Mouse (Mus musculus) liver, embryonic 12.5 days (tissue): ENCODE measurements around the gene Nlrp9c. TPM values are rescaled to one million over a fixed set of nuclear protein-coding genes. Genes with fewer than 3 reads are reported as not detected.
"Not testable (repeated sequence)": the region's sequence is repeated elsewhere in the genome, so short reads cannot be mapped to it uniquely, and the experiment has no call there.

ENCODE experiments used
- ATAC-seq: fragments of 200-750 bp; cut with Nextera tagmentation; 2 replicates; pipeline ENCODE4 v1.8.0; 2017; ENCODE audit warnings: moderate number of reproducible peaks, mild to moderate bottlenecking, moderate library complexity
- H3K27ac ChIP-seq: fragments of 300-500 bp; sonication (generic); 2 replicates; pipeline ENCODE4 v1.5.1; 2016; ENCODE audit warnings: mild to moderate bottlenecking
- H3K27me3 ChIP-seq: fragments of 300-500 bp; sonication (generic); replicated peaks from 2 replicates; pipeline ENCODE4 v1.6.1; 2016; ENCODE audit warnings: mild to moderate bottlenecking, moderate library complexity
- H3K36me3 ChIP-seq: fragments of 300-500 bp; sonication (generic); 2 replicates; pipeline ENCODE4 v1.6.1; 2016; ENCODE audit warnings: mild to moderate bottlenecking, moderate library complexity
- H3K4me1 ChIP-seq: fragments of 300-500 bp; sonication (generic); 2 replicates; pipeline ENCODE4 v1.6.1; 2016
- H3K4me2 ChIP-seq: fragments of 300-500 bp; sonication (generic); 2 replicates; pipeline ENCODE4 v1.6.1; 2016; ENCODE audit warnings: mild to moderate bottlenecking, moderate library complexity
- H3K4me3 ChIP-seq: fragments of 300-500 bp; sonication (generic); 2 replicates; pipeline ENCODE4 v1.5.1; 2016; ENCODE audit warnings: mild to moderate bottlenecking, moderate library complexity
- H3K9ac ChIP-seq: fragments of 300-500 bp; sonication (generic); 2 replicates; pipeline ENCODE4 v1.6.1; 2016; ENCODE audit warnings: mild to moderate bottlenecking, moderate library complexity
- H3K9me3 ChIP-seq: fragments of 300-500 bp; sonication (generic); replicated peaks from 2 replicates; pipeline ENCODE4 v1.6.1; 2016; ENCODE audit warnings: mild to moderate bottlenecking, moderate library complexity
- WGBS: fragments of 180-500 bp; shearing (Covaris S2); methylation state at CpG from one replicate; pipeline ENCODE4 v1.1.7; 2016; ENCODE audit not compliant: insufficient replicate concordance; 5-methylcytosine and 5-hydroxymethylcytosine counted together
- polyA plus RNA-seq: library from polyadenylated mRNA; unstranded; fragments of >200 nt; fragmentation: Nextera tagmentation; extraction: Ambion mirVana; gene quantifications from 2 replicates; pipeline ENCODE4 v1.2.1, GENCODE M21; 2016

Gene Nlrp9c
- not detected in 2 replicates for polyA plus RNA-seq

GRCm38 (mm10) chr7:26403600-26403999 lies at the start of gene Nlrp9c:
TSS of gene Nlrp9c (minus strand) at chr7:26403700.
- H3K9me3 ChIP-seq, H3K27me3 ChIP-seq, ATAC-seq: not testable (repeated sequence)

GRCm38 (mm10) chr7:26434813-26435212 lies 31.3 kb upstream of the Nlrp9c start, which contains the start of gene Nlrp4a:
TSS of gene Nlrp4a (plus strand) at chr7:26435113.
- WGBS, result 61% methylated on average over 5 of the region's 5 CpGs
- no peaks in the 10 kb centered on the region for H3K36me3 ChIP-seq
- no peaks in the 10 kb centered on the region for H3K9me3 ChIP-seq
- H3K4me3 ChIP-seq, result no peak within 1 kb of the TSS
- H3K4me1 ChIP-seq, result no peaks in the 10 kb centered on the region
- H3K27ac ChIP-seq, result no peak within 1 kb of the TSS
- no peaks in the 10 kb centered on the region for H3K27me3 ChIP-seq
- no peak for ATAC-seq
- no peak within 1 kb of the TSS for H3K9ac ChIP-seq
- no peak within 1 kb of the TSS for H3K4me2 ChIP-seq

More at GRCm38 (mm10) chr7:26403600-26403999, at the start of gene Nlrp9c:
- not testable (repeated sequence) for H3K4me3 ChIP-seq, H3K27ac ChIP-seq, H3K9ac ChIP-seq, H3K4me2 ChIP-seq, H3K4me1 ChIP-seq, H3K36me3 ChIP-seq
- 38% methylated on average over 2 of the region's 2 CpGs for WGBS

GRCm38 (mm10) chr7:26391811-26392210 lies 11.7 kb downstream of the Nlrp9c start:
- H3K4me3 ChIP-seq, H3K9me3 ChIP-seq, H3K4me1 ChIP-seq, ATAC-seq, H3K27ac ChIP-seq, H3K27me3 ChIP-seq, H3K36me3 ChIP-seq, H3K9ac ChIP-seq, H3K4me2 ChIP-seq: not testable (repeated sequence)
- 74% methylated on average over 6 of the region's 6 CpGs for WGBS

GRCm38 (mm10) chr7:26391137-26391536 lies 12.4 kb downstream of the Nlrp9c start:
- not testable (repeated sequence) for H3K9ac ChIP-seq, H3K27me3 ChIP-seq, H3K9me3 ChIP-seq, H3K4me1 ChIP-seq, H3K4me2 ChIP-seq, H3K27ac ChIP-seq, H3K36me3 ChIP-seq, H3K4me3 ChIP-seq, ATAC-seq
- WGBS, result 43% methylated on average over 2 of the region's 2 CpGs

- H3K4me1 ChIP-seq, H3K36me3 ChIP-seq, H3K27ac ChIP-seq, H3K9me3 ChIP-seq, H3K9ac ChIP-seq, H3K4me3 ChIP-seq, H3K4me2 ChIP-seq, ATAC-seq, H3K27me3 ChIP-seq: not testable (repeated sequence)
- 63% methylated on average over 5 of the region's 5 CpGs for WGBS
These were observed 16.8 kb downstream of the Nlrp9c start for GRCm38 (mm10) chr7:26386691-26387090.

GRCm38 (mm10) chr7:26380807-26381206 lies 22.7 kb downstream of the Nlrp9c start:
- Histone ChIP-seq H3K36me3 (no peaks in the 10 kb centered on the region), H3K9ac (no peak overlapping the region), H3K27me3 (no peaks in the 10 kb centered on the region), H3K4me2 (no peak overlapping the region), H3K27ac (no peak overlapping the region), H3K9me3 (no peaks in the 10 kb centered on the region), H3K4me3 (no peak overlapping the region), H3K4me1 (no peaks in the 10 kb centered on the region)
- ATAC-seq, result no peak
- 88% methylated on average over 1 of the region's 1 CpGs for WGBS

- ATAC-seq, H3K9ac ChIP-seq, H3K36me3 ChIP-seq, H3K4me2 ChIP-seq, H3K4me3 ChIP-seq, H3K27me3 ChIP-seq, H3K4me1 ChIP-seq, H3K9me3 ChIP-seq, H3K27ac ChIP-seq: not testable (repeated sequence)
- 67% methylated on average over 5 of the region's 5 CpGs for WGBS
These were observed 30.3 kb downstream of the Nlrp9c start for GRCm38 (mm10) chr7:26373221-26373620.

- H3K27ac ChIP-seq, H3K9ac ChIP-seq, H3K27me3 ChIP-seq, H3K4me3 ChIP-seq, ATAC-seq, H3K36me3 ChIP-seq, H3K4me1 ChIP-seq, H3K4me2 ChIP-seq, H3K9me3 ChIP-seq: not testable (repeated sequence)
- 71% methylated on average over 6 of the region's 6 CpGs for WGBS
These were observed 46.8 kb downstream of the Nlrp9c start for GRCm38 (mm10) chr7:26356719-26357118.

- H3K9ac ChIP-seq, H3K4me3 ChIP-seq, H3K27me3 ChIP-seq, H3K4me1 ChIP-seq, H3K4me2 ChIP-seq, H3K9me3 ChIP-seq, H3K27ac ChIP-seq, ATAC-seq, H3K36me3 ChIP-seq: not testable (repeated sequence)
- WGBS, result 61% methylated on average over 3 of the region's 3 CpGs
These were observed 51.2 kb downstream of the Nlrp9c start for GRCm38 (mm10) chr7:26352258-26352657.

GRCm38 (mm10) chr7:26350177-26350576 lies 53.3 kb downstream of the Nlrp9c start:
- not testable (repeated sequence) for ATAC-seq, H3K27me3 ChIP-seq, H3K27ac ChIP-seq, H3K4me1 ChIP-seq, H3K36me3 ChIP-seq, H3K9me3 ChIP-seq, H3K4me3 ChIP-seq, H3K9ac ChIP-seq, H3K4me2 ChIP-seq

GRCm38 (mm10) chr7:26320361-26320760 lies 83.1 kb downstream of the Nlrp9c start:
- not testable (repeated sequence) for H3K4me1 ChIP-seq, ATAC-seq, H3K4me2 ChIP-seq, H3K4me3 ChIP-seq, H3K27ac ChIP-seq, H3K27me3 ChIP-seq, H3K9ac ChIP-seq, H3K36me3 ChIP-seq, H3K9me3 ChIP-seq
- 58% methylated on average over 3 of the region's 3 CpGs for WGBS

GRCm38 (mm10) chr7:26315809-26316208 lies 87.7 kb downstream of the Nlrp9c start:
- H3K4me3 ChIP-seq, ATAC-seq, H3K4me1 ChIP-seq, H3K9ac ChIP-seq, H3K27me3 ChIP-seq, H3K36me3 ChIP-seq, H3K9me3 ChIP-seq, H3K27ac ChIP-seq, H3K4me2 ChIP-seq: not testable (repeated sequence)
- WGBS, result 60% methylated on average over 4 of the region's 4 CpGs

- H3K9me3 ChIP-seq, H3K9ac ChIP-seq, H3K27ac ChIP-seq, H3K4me1 ChIP-seq, H3K4me3 ChIP-seq, H3K27me3 ChIP-seq, ATAC-seq, H3K4me2 ChIP-seq, H3K36me3 ChIP-seq: not testable (repeated sequence)
- 51% methylated on average over 2 of the region's 2 CpGs for WGBS
These were observed 88.3 kb downstream of the Nlrp9c start for GRCm38 (mm10) chr7:26315194-26315593.
